Mouse (Mus musculus) hindbrain, embryonic 10.5 days (tissue): Measurements from ENCODE around the gene Gm17662. TPM values are rescaled to one million over a fixed set of nuclear protein-coding genes. Genes with fewer than 3 reads are reported as not detected.

Experiments used
- DNase-seq: peaks from one replicate; pipeline ENCODE4 v3.0.0-alpha.2; 2017; ENCODE audit warnings: low spot score
- H3K27ac ChIP-seq: fragments of 300-500 bp; sonication (generic); 2 replicates; pipeline ENCODE4 v1.5.1; 2016; ENCODE audit warnings: mild to moderate bottlenecking, moderate library complexity
- H3K27me3 ChIP-seq: fragments of 300-500 bp; sonication (generic); 2 replicates; pipeline ENCODE4 v1.6.1; 2016; ENCODE audit warnings: mild to moderate bottlenecking; ENCODE audit not compliant: poor library complexity, insufficient read depth, severe bottlenecking
- H3K36me3 ChIP-seq: fragments of 300-500 bp; sonication (generic); 2 replicates; pipeline ENCODE4 v1.6.1; 2016; ENCODE audit warnings: mild to moderate bottlenecking, moderate library complexity
- H3K4me1 ChIP-seq: fragments of 300-500 bp; sonication (generic); replicated peaks from 2 replicates; pipeline ENCODE4 v1.6.1; 2016; ENCODE audit warnings: mild to moderate bottlenecking
- H3K4me3 ChIP-seq: fragments of 300-500 bp; sonication (generic); 2 replicates; pipeline ENCODE4 v1.5.1; 2016; ENCODE audit warnings: mild to moderate bottlenecking, moderate library complexity
- H3K9me3 ChIP-seq: fragments of 300-500 bp; sonication (generic); 2 replicates; pipeline ENCODE4 v1.6.1; 2016; ENCODE audit warnings: mild to moderate bottlenecking, moderate library complexity
- whole genome bisulfite sequencing: fragments of 180-500 bp; shearing (Covaris S2); methylation state at CpG from one replicate; pipeline ENCODE4 v1.1.7; 2016; 5-methylcytosine and 5-hydroxymethylcytosine counted together
- polyA plus RNA-seq: library from polyadenylated mRNA; unstranded; fragments of >200 nt; fragmentation: Nextera tagmentation; extraction: Ambion mirVana; gene quantifications from 2 replicates; pipeline ENCODE4 v1.2.1, GENCODE M21; 2016

The Gm17662 gene
- polyA plus RNA-seq = not detected in 2 replicates

DNA sequence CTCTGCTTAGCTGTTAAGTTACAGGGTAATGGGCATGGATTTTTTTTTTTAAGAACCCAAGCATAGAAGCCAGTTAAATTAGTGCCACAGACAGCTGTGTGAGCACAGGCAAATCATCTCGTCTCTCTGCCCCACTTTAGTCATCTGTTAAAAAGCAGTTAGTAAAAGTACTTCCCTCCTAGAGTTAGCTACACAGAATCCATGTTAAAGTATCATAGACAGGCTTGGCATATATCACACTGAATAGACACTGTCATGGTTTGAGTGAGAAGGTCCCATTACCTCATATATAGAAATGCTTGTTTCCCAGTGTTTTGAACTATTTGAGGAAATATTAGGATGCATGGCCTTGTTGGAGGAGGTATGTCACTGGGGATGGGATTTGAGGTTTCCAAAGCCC, at the start of gene Gm17662:
Gm17662 (plus strand) TSS at position 301 of the 400 bp plus-strand sequence.
- H3K27me3 ChIP-seq = no peaks in the 10 kb centered on the region
- no peak within 1 kb of the TSS for H3K27ac ChIP-seq
- H3K36me3 ChIP-seq = no peaks in the 10 kb centered on the region
- WGBS = 74% methylated on average over 1 of the region's 1 CpGs
- H3K9me3 ChIP-seq = no peaks in the 10 kb centered on the region
- H3K4me3 ChIP-seq = no peak within 1 kb of the TSS
- no peak for DNase-seq
- no peaks in the 10 kb centered on the region for H3K4me1 ChIP-seq

DNA sequence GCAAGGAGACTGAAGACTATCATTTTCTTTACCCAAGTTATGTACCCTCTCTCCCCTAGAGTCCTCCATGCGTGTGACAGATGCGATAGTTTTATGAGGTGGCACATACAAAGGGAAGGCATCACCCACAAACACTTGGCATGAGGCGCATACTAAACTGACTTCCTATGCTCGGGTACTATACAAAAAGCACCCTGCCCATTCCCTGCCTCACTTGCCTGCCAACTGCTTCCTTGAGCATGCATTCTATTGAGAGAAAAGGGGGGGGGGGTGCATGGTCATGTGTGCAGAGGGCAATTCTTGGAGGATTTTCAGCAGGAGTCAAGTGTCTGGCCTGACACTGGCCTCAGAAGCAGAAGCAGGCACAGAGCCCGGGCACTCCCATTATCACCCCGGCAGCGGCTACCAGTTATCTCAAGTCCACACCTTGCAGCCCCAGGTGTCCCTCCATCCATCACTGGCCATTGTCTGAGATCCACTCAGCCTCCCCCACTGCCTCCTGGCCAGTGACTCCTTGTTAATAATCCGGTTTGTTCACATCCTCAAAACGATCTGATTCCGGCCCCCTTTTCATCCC, 46.3 kb upstream of the Gm17662 start:
- Histone ChIP-seq H3K36me3 (no peaks in the 10 kb centered on the region), H3K27me3 (no peaks in the 10 kb centered on the region), H3K4me1 (peaks cover 10% of the 10 kb centered on the region), H3K4me3 (no peak overlapping the region), H3K9me3 (no peaks in the 10 kb centered on the region), H3K27ac (no peak overlapping the region)
- 79% methylated on average over 10 of the region's 10 CpGs for WGBS
- DNase-seq = no peak

DNA sequence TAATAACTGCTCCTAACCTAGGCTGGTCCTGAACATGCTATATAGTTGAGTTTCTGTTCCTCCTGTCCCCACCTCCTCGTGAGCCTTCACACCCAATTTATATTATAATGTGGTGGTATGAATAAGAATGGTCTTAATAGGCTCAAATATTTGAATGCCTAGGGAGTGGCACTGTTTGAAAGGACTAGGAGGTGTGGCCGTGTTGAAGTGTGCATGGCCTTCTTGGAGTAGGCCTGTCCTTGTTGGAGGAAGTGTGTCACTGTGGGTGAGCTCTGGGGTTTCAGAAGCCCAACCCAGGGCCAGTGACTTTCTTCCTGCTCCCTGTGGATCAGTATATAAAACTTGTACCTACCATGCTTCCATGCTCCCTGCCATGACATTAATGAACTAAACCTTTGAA, 43.5 kb upstream of the Gm17662 start:
- Histone ChIP-seq H3K36me3 (no peaks in the 10 kb centered on the region), H3K4me3 (no peak overlapping the region), H3K27ac (no peak overlapping the region), H3K9me3 (no peaks in the 10 kb centered on the region), H3K4me1 (peaks cover 10% of the 10 kb centered on the region), H3K27me3 (no peaks in the 10 kb centered on the region)
- 71% methylated on average over 2 of the region's 2 CpGs for WGBS
- DNase-seq = no peak

DNA sequence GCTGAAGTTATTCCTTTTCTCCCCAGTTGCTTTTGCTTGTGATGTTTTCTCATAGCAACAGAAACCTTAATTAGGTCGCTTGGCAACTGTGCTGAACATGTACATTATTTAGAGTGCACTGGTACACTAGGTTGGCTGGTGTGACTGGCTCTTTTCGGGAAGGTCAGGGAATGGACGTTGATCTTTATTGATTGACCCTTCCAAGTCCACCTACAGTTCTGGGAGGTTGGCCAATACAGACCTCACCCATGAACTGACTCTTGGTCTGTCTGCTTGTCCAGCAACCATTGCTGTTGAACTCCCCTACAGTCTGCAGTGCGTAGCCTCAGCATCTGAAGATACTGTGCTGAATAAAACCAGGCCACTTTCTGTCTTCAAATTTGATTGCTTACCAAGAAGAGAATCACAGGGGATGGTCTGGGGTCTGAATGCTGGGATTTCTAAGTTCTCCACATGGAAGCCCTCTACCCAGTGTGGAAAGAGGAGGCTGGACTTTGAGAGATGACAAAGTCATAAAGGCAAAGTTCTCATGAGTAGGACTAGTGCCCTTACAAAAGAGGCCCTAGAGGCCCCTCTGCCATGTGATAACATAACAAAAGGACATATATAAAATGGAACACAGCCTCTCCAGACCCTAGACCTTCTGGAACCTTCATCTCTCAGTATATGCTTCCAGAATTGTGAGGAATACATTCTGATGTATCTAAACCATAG, 40.5 kb upstream of the Gm17662 start:
- 87% methylated on average over 4 of the region's 4 CpGs for WGBS
- DNase-seq = no peak
- no peaks in the 10 kb centered on the region for H3K36me3 ChIP-seq

DNA sequence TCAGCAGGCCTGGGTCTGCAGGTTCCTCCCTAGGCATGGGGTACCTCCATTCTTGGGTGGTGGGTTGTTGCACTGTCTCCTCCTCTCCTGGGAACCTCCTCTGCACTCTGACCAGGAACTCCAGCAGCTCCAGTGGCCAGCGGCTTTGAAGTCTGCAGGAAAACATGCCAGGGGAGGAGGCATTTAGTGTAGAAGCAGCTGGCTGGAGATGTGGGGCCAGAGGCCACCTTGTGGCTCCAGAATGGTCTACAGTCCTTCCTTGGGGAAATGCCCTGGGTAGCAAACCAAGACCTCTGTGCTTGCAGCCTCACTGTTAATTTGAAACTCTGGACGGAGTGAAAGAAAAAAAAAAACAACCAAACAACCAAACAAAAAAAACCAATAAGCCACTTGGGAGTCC, 39.6 kb upstream of the Gm17662 start:
- 48% methylated on average over 2 of the region's 2 CpGs for WGBS
- H3K27me3 ChIP-seq = no peaks in the 10 kb centered on the region
- H3K36me3 ChIP-seq = no peaks in the 10 kb centered on the region
- DNase-seq = no peak
- peaks cover 7% of the 10 kb centered on the region; the same call in 1 of the 2 replicates for H3K4me1 ChIP-seq
- H3K27ac ChIP-seq = no peak overlapping the region
- H3K9me3 ChIP-seq = no peaks in the 10 kb centered on the region
- no peak overlapping the region for H3K4me3 ChIP-seq

More for the DNA sequence above, 40.5 kb upstream of the Gm17662 start:
- H3K27me3 ChIP-seq = no peaks in the 10 kb centered on the region
- H3K9me3 ChIP-seq = no peaks in the 10 kb centered on the region
- no peak overlapping the region for H3K27ac ChIP-seq
- H3K4me1 ChIP-seq = peaks cover 7% of the 10 kb centered on the region; the same call in 1 of the 2 replicates
- H3K4me3 ChIP-seq = no peak overlapping the region

DNA sequence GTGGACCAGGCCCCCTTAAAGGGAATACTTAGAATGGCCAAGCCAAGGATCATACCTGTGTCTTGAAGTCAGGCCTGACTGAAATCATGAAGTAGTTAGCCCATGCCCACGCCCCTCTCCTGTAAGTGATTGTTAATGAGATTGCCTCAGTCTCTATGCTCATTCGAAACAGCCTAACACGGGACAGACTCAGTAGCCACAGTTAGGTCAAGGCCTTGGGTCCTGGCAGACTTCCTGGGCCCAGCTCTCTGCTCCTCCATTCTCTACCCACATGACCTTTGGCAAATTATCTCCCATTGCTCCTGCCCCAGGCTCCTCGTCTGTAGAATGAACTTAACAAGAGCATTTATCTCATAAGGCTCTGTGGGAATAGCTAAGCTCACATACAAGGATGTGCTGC, 38.1 kb upstream of the Gm17662 start:
- WGBS = 72% methylated on average over 4 of the region's 4 CpGs
- DNase-seq = no peak

DNA sequence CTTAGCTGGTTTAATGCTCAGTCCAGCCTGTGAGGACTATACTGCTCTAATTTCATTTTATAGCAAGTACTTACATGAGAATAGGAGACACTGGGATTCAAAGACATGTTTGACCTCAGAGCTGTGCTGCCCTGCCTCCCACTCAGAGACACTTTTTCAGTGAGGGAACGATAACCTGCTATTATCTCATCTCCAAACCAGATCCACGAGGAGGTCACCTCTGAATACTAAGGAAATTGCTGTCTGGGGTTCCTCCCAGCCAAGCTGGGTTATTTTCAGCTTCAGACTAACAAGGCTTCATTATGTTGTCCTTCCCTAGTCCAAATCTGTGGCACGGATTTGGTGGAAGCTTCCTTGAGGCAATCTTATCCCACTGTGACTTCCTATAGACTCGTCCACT, 37.2 kb upstream of the Gm17662 start:
- H3K27me3 ChIP-seq = no peaks in the 10 kb centered on the region
- no peaks in the 10 kb centered on the region for H3K36me3 ChIP-seq
- 81% methylated on average over 4 of the region's 4 CpGs for WGBS
- H3K9me3 ChIP-seq = no peaks in the 10 kb centered on the region
- H3K4me1 ChIP-seq = peaks cover 7% of the 10 kb centered on the region; the same call in 1 of the 2 replicates
- no peak overlapping the region for H3K4me3 ChIP-seq
- no peak overlapping the region for H3K27ac ChIP-seq
- no peak for DNase-seq

More for the DNA sequence above, 38.1 kb upstream of the Gm17662 start:
- H3K36me3 ChIP-seq = no peaks in the 10 kb centered on the region
- H3K9me3 ChIP-seq = no peaks in the 10 kb centered on the region
- no peak overlapping the region for H3K27ac ChIP-seq
- H3K4me1 ChIP-seq = peaks cover 7% of the 10 kb centered on the region; the same call in 1 of the 2 replicates
- H3K27me3 ChIP-seq = no peaks in the 10 kb centered on the region
- H3K4me3 ChIP-seq = no peak overlapping the region

DNA sequence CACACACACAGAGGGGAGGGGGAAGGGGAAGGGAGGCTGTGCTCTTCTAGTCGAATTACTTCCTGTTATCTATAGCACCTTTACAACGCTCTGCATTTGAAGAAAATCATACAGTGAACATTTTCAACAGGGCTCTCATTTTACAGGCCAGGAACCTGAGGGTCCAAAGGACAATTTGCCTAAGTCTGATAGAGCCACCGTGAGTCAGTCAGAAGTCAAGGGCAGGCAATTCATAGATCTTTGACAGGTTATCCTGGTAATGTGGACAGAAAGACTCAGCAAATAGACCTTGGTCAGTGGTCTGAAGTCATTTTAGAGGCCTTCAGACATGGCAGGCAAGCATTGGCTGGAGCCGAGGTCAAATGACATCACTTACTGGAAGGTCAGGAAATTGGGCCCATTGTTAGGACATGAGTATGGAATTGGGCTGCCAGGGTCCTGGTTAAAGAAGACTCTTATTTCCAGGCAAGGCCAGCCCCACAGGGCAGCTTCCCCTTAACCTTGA, 33.5 kb upstream of the Gm17662 start:
- no peak for DNase-seq
- Histone ChIP-seq H3K27ac (no peak overlapping the region), H3K9me3 (no peaks in the 10 kb centered on the region), H3K36me3 (no peaks in the 10 kb centered on the region), H3K4me3 (no peak overlapping the region), H3K4me1 (peaks cover 7% of the 10 kb centered on the region; the same call in 1 of the 2 replicates), H3K27me3 (no peaks in the 10 kb centered on the region)
- WGBS = 80% methylated on average over 4 of the region's 4 CpGs

DNA sequence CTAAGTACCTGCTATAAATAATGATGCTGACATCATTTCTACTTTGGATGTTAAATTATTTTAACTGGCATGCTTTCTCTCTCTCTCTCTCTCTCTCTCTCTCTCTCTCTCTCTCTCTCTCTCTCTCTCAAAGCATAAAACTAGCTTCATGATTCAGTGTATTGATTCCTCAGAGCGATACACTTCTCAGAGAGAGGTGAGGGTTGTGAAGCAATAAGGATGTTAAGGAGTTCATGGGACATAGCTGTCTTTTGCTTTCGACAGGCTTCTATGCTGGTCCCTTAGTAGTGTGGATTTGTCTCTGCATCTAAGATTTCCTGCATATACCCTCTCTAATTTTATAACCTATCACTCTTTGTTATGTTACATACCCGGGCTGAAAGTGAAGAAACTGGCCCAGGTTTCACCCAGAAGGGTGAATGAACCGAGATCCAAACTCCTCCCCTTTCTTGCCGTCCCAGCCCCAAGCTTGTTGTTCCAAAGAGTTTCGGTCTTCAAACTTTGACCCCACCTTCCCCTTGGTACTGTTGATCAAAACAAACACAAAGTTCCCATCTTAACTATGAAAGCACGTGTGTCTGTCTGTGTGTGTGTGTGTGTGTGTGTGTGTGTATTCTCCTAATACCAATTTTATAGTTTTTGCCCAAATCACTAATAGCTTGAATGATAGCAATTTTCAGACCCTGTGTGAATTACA, 32.6 kb upstream of the Gm17662 start:
- WGBS = 80% methylated on average over 7 of the region's 7 CpGs
- no peak for DNase-seq
- no peak overlapping the region for H3K27ac ChIP-seq
- no peaks in the 10 kb centered on the region for H3K27me3 ChIP-seq
- no peaks in the 10 kb centered on the region for H3K4me1 ChIP-seq
- H3K4me3 ChIP-seq = no peak overlapping the region
- no peaks in the 10 kb centered on the region for H3K9me3 ChIP-seq
- H3K36me3 ChIP-seq = no peaks in the 10 kb centered on the region

DNA sequence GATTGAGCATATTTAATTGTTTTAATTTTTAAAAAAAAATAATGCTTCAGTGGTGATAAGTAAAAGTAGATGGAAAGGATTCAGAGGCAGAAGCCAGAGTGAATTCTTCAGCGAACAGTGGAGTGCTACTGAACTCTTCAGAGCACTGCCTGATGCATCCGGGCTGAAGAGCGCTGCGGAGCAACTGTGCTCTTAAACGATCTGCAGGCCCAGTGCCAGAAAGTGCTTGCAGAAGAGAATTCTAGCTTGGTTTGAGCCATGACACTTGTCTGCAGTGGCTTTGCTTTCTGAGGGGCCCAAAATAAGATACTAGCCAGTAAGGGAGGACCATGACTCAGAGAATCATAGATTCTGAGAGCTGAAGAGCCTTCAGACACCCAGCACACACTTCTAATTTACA, 28.2 kb upstream of the Gm17662 start:
- no peaks in the 10 kb centered on the region for H3K27me3 ChIP-seq
- H3K4me1 ChIP-seq = no peaks in the 10 kb centered on the region
- no peak for DNase-seq
- WGBS = 89% methylated on average over 5 of the region's 5 CpGs
- H3K4me3 ChIP-seq = no peak overlapping the region
- no peaks in the 10 kb centered on the region for H3K9me3 ChIP-seq
- no peak overlapping the region for H3K27ac ChIP-seq
- no peaks in the 10 kb centered on the region for H3K36me3 ChIP-seq

DNA sequence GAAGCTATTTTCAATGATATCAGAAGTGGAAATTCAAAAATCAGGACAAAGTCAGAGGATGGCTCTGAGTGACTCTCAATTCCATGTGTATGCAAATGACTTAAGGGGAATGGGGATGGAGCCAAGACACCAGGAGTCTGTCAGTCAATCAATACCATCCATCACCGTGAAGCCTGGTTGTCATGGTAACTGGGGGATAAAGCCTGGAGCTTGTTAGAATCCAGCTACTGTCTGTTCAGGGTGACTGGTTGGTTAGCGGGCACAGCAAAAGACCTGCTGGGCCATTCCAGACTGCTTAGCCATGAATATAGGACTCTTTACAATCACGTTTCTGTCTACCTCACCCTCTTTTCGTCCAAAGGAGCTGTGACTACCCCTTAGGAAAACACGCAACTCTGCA, 22.0 kb upstream of the Gm17662 start:
- Histone ChIP-seq H3K4me3 (no peak overlapping the region), H3K36me3 (no peaks in the 10 kb centered on the region), H3K4me1 (peaks cover 16% of the 10 kb centered on the region), H3K27ac (peak overlapping the region; percentile 53), H3K9me3 (no peaks in the 10 kb centered on the region), H3K27me3 (no peaks in the 10 kb centered on the region; the same call in 1 of the 2 replicates)
- WGBS = 11% methylated on average over 5 of the region's 5 CpGs
- peak; percentile 51 for DNase-seq

DNA sequence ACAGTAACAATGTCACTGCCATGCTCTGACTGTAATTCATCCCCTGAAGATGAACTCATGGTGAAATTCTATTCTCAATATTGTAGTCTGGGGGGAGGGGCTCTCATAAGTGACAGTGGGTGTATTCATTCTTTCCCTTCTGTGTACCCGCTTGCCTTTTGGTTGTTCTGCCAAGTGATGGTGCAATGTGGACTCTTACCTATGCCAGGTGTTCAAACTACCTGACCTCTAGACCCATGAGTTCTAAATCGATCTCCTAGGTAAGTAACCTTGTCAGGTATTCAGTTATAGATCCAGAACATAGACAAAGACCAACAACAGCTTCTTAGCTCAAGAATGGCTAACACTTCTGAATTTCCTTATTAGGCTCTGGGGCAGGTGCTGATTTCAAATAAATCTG, 18.8 kb upstream of the Gm17662 start:
- Histone ChIP-seq H3K36me3 (no peaks in the 10 kb centered on the region), H3K4me3 (no peak overlapping the region), H3K27ac (no peak overlapping the region), H3K9me3 (no peaks in the 10 kb centered on the region), H3K4me1 (peaks cover 29% of the 10 kb centered on the region), H3K27me3 (no peaks in the 10 kb centered on the region; the same call in 1 of the 2 replicates)
- DNase-seq = no peak
- WGBS = 85% methylated on average over 2 of the region's 2 CpGs

DNA sequence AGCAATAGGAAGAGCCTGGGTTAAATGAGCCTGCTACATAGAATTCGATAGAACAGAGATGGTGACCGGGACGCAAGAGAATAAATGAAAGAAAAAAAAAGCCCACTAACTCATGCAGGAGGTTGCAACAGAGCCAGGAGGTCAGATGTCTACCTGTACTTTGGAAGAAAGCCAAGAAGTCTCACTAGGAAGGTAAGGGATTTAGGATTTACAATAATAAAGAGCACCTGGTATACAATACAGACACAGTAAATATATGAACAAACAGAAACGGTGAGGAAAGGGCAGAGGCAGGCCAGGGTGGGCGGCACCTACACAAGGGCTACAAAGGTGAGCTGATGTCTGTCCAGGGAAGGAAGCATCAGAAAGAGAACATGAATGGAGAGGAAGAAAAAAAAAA, 14.9 kb upstream of the Gm17662 start:
- Histone ChIP-seq H3K9me3 (no peaks in the 10 kb centered on the region), H3K4me3 (no peak overlapping the region), H3K36me3 (no peaks in the 10 kb centered on the region), H3K27me3 (no peaks in the 10 kb centered on the region), H3K4me1 (peaks cover 12% of the 10 kb centered on the region; the same call in 1 of the 2 replicates), H3K27ac (0 out of 2 replicates have a peak overlapping the region, but pooled peaks have one; percentile 40)
- WGBS = 81% methylated on average over 5 of the region's 5 CpGs
- no peak for DNase-seq
